Mouse (Mus musculus): ENCODE measurements around the gene Mfng.

- TF ChIP-seq POLR2A (IDR thresholded peaks at IDR 0.05; ENCODE audit: borderline replicate concordance, control insufficient read depth, low read depth, low read length) (no peak), CTCF (IDR thresholded peaks at IDR 0.05; ENCODE audit: control insufficient read depth, insufficient read depth, low read length) (no peak)
These were observed 23.2 kb upstream of the Mfng start for GRCm38 (mm10) chr15:78796196-78797059.

All from bone marrow, adult 2 months (tissue).